Mouse (Mus musculus): ENCODE data around the gene Otogl. TPM values are rescaled to one million over a fixed set of nuclear protein-coding genes. Genes with fewer than 3 reads are reported as not detected.

The Otogl gene
- 0.04 and 0.18 TPM in 2 replicates for polyA plus RNA-seq (2015; fragmentation: Nextera tagmentation; extraction: Ambion mirVana)

DNA sequence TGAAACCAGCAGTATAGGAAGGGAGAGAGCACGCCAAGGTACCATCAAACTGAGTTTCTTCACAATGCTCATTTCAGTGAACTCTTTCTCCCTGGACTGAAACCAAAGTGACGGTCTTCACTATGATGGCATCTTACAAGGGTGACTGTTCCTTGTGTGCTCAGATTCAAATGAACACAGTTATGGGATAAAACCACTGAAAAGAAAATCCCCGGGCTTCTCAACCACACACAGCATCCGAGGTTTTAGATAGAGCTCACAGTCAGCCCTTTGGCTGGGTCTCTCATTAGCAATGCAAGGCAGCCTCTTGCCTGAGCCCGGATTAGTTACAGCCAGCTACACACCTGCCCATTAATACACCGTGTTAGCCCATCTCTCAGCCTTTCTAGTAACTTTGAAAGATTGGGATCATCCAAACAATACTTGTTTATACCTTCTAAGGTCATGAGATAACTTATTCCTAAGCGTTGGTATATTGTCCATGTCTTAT is at the start of gene Otogl:
TSS of gene Otogl (minus strand) at position 51 of the 490 bp plus-strand sequence.
- Histone ChIP-seq H3K4me2 (ENCODE audit: low read depth, low read length) (no peak within 1 kb of the TSS), H3K27ac (ENCODE audit: low read length) (no peak within 1 kb of the TSS), H3K36me3 (ENCODE audit: control insufficient read depth, insufficient read depth, low read length) (no peaks in the 10 kb centered on the region), H3K27me3 (ENCODE audit: control insufficient read depth, insufficient read depth, low read length) (no peaks in the 10 kb centered on the region; the same call in 1 of the 2 replicates), H3K9me3 (replicated peaks; ENCODE audit: control insufficient read depth, low read length) (0 out of 2 replicates have a peak, but pooled peaks cover 6% of the 10 kb centered on the region), H3K9ac (ENCODE audit: low read length) (no peak within 1 kb of the TSS), H3K4me1 (ENCODE audit: control insufficient read depth, insufficient read depth, low read length) (no peaks in the 10 kb centered on the region), H3K4me3 (replicated peaks; ENCODE audit: low read length) (no peak within 1 kb of the TSS)
- WGBS, result 60% methylated on average over 7 of the region's 7 CpGs
- ATAC-seq (ENCODE audit: insufficient read depth, low FRiP score), result no peak

GRCm38 (mm10) chr10:107956588-107956987 is 44.7 kb upstream of the Otogl start:
- Histone ChIP-seq H3K4me3 (replicated peaks; ENCODE audit: low read length) (no peak overlapping the region), H3K27ac (ENCODE audit: low read length) (no peak overlapping the region), H3K9ac (ENCODE audit: low read length) (no peak overlapping the region), H3K27me3 (ENCODE audit: control insufficient read depth, insufficient read depth, low read length) (no peaks in the 10 kb centered on the region), H3K4me2 (ENCODE audit: low read depth, low read length) (no peak overlapping the region), H3K36me3 (ENCODE audit: control insufficient read depth, insufficient read depth, low read length) (no peaks in the 10 kb centered on the region), H3K4me1 (ENCODE audit: control insufficient read depth, insufficient read depth, low read length) (no peaks in the 10 kb centered on the region), H3K9me3 (replicated peaks; ENCODE audit: control insufficient read depth, low read length) (no peaks in the 10 kb centered on the region)
- ATAC-seq (ENCODE audit: insufficient read depth, low FRiP score), result no peak
- 54% methylated on average over 5 of the region's 5 CpGs for WGBS

DNA sequence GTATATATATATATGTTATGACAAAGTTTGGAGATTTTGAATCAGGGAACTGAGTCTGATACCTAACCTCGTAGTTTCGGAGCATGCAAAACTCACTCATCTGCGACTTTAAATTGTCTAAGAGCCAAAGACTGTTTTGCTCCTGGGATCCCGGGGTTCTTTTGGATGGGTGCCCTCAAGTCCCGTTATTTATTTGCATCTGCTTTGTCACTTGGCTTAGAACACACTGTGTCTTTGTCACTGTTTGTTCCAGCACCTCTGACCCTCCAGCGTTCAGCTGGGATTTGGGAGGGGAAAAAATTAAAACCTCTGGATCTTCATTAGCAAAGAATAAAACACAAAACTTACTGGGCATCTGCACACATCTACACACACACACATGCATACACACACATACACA is 42.5 kb upstream of the Otogl start:
- Histone ChIP-seq H3K9me3 (replicated peaks; ENCODE audit: control insufficient read depth, low read length) (no peaks in the 10 kb centered on the region), H3K4me1 (ENCODE audit: control insufficient read depth, insufficient read depth, low read length) (no peaks in the 10 kb centered on the region), H3K9ac (ENCODE audit: low read length) (no peak overlapping the region), H3K27ac (ENCODE audit: low read length) (no peak overlapping the region), H3K4me2 (ENCODE audit: low read depth, low read length) (no peak overlapping the region), H3K4me3 (replicated peaks; ENCODE audit: low read length) (no peak overlapping the region), H3K27me3 (ENCODE audit: control insufficient read depth, insufficient read depth, low read length) (no peaks in the 10 kb centered on the region), H3K36me3 (ENCODE audit: control insufficient read depth, insufficient read depth, low read length) (no peaks in the 10 kb centered on the region)
- no peak for ATAC-seq (ENCODE audit: insufficient read depth, low FRiP score)
- 68% methylated on average over 6 of the region's 6 CpGs for WGBS

GRCm38 (mm10) chr10:107951596-107951995 is 39.7 kb upstream of the Otogl start:
- Histone ChIP-seq H3K27me3 (ENCODE audit: control insufficient read depth, insufficient read depth, low read length) (no peaks in the 10 kb centered on the region), H3K4me2 (ENCODE audit: low read depth, low read length) (no peak overlapping the region), H3K9ac (ENCODE audit: low read length) (no peak overlapping the region), H3K27ac (ENCODE audit: low read length) (no peak overlapping the region), H3K4me3 (replicated peaks; ENCODE audit: low read length) (no peak overlapping the region), H3K4me1 (ENCODE audit: control insufficient read depth, insufficient read depth, low read length) (no peaks in the 10 kb centered on the region), H3K36me3 (ENCODE audit: control insufficient read depth, insufficient read depth, low read length) (no peaks in the 10 kb centered on the region), H3K9me3 (replicated peaks; ENCODE audit: control insufficient read depth, low read length) (no peaks in the 10 kb centered on the region)
- ATAC-seq (ENCODE audit: insufficient read depth, low FRiP score), result no peak
- 83% methylated on average over 6 of the region's 6 CpGs for WGBS

- WGBS, result 97% methylated on average over 5 of the region's 5 CpGs
- no peak for ATAC-seq (ENCODE audit: insufficient read depth, low FRiP score)
- no peak overlapping the region for H3K9ac ChIP-seq (ENCODE audit: low read length)
- H3K36me3 ChIP-seq (ENCODE audit: control insufficient read depth, insufficient read depth, low read length), result no peaks in the 10 kb centered on the region
- H3K27me3 ChIP-seq (ENCODE audit: control insufficient read depth, insufficient read depth, low read length), result no peaks in the 10 kb centered on the region
- no peaks in the 10 kb centered on the region for H3K9me3 ChIP-seq (replicated peaks; ENCODE audit: control insufficient read depth, low read length)
- no peak overlapping the region for H3K4me3 ChIP-seq (replicated peaks; ENCODE audit: low read length)
- no peaks in the 10 kb centered on the region for H3K4me1 ChIP-seq (ENCODE audit: control insufficient read depth, insufficient read depth, low read length)
- no peak overlapping the region for H3K4me2 ChIP-seq (ENCODE audit: low read depth, low read length)
- H3K27ac ChIP-seq (ENCODE audit: low read length), result no peak overlapping the region
Measured at GRCm38 (mm10) chr10:107949945-107950344, 38.0 kb upstream of the Otogl start.

GRCm38 (mm10) chr10:107948647-107949046 is 36.7 kb upstream of the Otogl start:
- no peak overlapping the region for H3K27ac ChIP-seq (ENCODE audit: low read length)

GRCm38 (mm10) chr10:107948038-107948437 is 36.1 kb upstream of the Otogl start:
- Histone ChIP-seq H3K27ac (ENCODE audit: low read length) (no peak overlapping the region), H3K4me3 (replicated peaks; ENCODE audit: low read length) (no peak overlapping the region), H3K4me2 (ENCODE audit: low read depth, low read length) (no peak overlapping the region), H3K9me3 (replicated peaks; ENCODE audit: control insufficient read depth, low read length) (no peaks in the 10 kb centered on the region), H3K9ac (ENCODE audit: low read length) (no peak overlapping the region), H3K4me1 (ENCODE audit: control insufficient read depth, insufficient read depth, low read length) (no peaks in the 10 kb centered on the region), H3K36me3 (ENCODE audit: control insufficient read depth, insufficient read depth, low read length) (no peaks in the 10 kb centered on the region), H3K27me3 (ENCODE audit: control insufficient read depth, insufficient read depth, low read length) (no peaks in the 10 kb centered on the region)
- WGBS, result 67% methylated on average over 1 of the region's 1 CpGs
- no peak for ATAC-seq (ENCODE audit: insufficient read depth, low FRiP score)

More at GRCm38 (mm10) chr10:107948647-107949046, 36.7 kb upstream of the Otogl start:
- no peak overlapping the region for H3K4me3 ChIP-seq (replicated peaks; ENCODE audit: low read length)
- 56% methylated on average over 8 of the region's 8 CpGs for WGBS
- H3K4me1 ChIP-seq (ENCODE audit: control insufficient read depth, insufficient read depth, low read length), result no peaks in the 10 kb centered on the region
- H3K36me3 ChIP-seq (ENCODE audit: control insufficient read depth, insufficient read depth, low read length), result no peaks in the 10 kb centered on the region
- no peak for ATAC-seq (ENCODE audit: insufficient read depth, low FRiP score)
- H3K9me3 ChIP-seq (replicated peaks; ENCODE audit: control insufficient read depth, low read length), result no peaks in the 10 kb centered on the region
- no peak overlapping the region for H3K4me2 ChIP-seq (ENCODE audit: low read depth, low read length)
- H3K9ac ChIP-seq (ENCODE audit: low read length), result no peak overlapping the region
- no peaks in the 10 kb centered on the region for H3K27me3 ChIP-seq (ENCODE audit: control insufficient read depth, insufficient read depth, low read length)

- H3K9me3 ChIP-seq (replicated peaks; ENCODE audit: control insufficient read depth, low read length), result no peaks in the 10 kb centered on the region
- no peaks in the 10 kb centered on the region for H3K36me3 ChIP-seq (ENCODE audit: control insufficient read depth, insufficient read depth, low read length)
- no peaks in the 10 kb centered on the region for H3K27me3 ChIP-seq (ENCODE audit: control insufficient read depth, insufficient read depth, low read length)
- no peak overlapping the region for H3K4me3 ChIP-seq (replicated peaks; ENCODE audit: low read length)
- 39% methylated on average over 5 of the region's 5 CpGs for WGBS
- ATAC-seq (ENCODE audit: insufficient read depth, low FRiP score), result no peak
- H3K27ac ChIP-seq (ENCODE audit: low read length), result no peak overlapping the region
- H3K9ac ChIP-seq (ENCODE audit: low read length), result no peak overlapping the region
- no peaks in the 10 kb centered on the region for H3K4me1 ChIP-seq (ENCODE audit: control insufficient read depth, insufficient read depth, low read length)
- no peak overlapping the region for H3K4me2 ChIP-seq (ENCODE audit: low read depth, low read length)
Measured at GRCm38 (mm10) chr10:107946348-107946747, 34.4 kb upstream of the Otogl start.

DNA sequence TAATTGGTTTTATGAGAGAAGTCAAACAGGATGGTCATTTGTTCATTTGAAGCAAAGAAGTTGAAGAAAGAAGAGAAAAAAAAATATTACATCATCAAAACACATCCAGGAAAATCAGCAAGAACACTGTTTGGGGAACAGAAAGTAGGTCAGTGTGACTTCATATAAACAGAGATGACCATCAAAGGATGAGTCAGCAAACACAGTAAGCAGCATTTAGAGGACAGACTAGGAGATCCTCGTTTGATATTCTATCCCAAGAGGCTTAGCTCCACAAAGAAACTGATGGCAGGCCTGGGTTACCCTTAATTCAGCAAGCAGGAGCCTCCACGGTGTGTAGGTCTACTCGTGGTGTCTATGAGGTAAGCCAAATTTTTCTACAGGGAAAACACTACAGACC is 31.9 kb upstream of the Otogl start:
- no peaks in the 10 kb centered on the region for H3K9me3 ChIP-seq (replicated peaks; ENCODE audit: control insufficient read depth, low read length)
- H3K9ac ChIP-seq (ENCODE audit: low read length), result no peak overlapping the region
- no peaks in the 10 kb centered on the region for H3K4me1 ChIP-seq (ENCODE audit: control insufficient read depth, insufficient read depth, low read length)
- ATAC-seq (ENCODE audit: insufficient read depth, low FRiP score), result no peak
- 69% methylated on average over 3 of the region's 3 CpGs for WGBS
- no peak overlapping the region for H3K4me2 ChIP-seq (ENCODE audit: low read depth, low read length)
- no peaks in the 10 kb centered on the region for H3K36me3 ChIP-seq (ENCODE audit: control insufficient read depth, insufficient read depth, low read length)
- H3K4me3 ChIP-seq (replicated peaks; ENCODE audit: low read length), result no peak overlapping the region
- H3K27me3 ChIP-seq (ENCODE audit: control insufficient read depth, insufficient read depth, low read length), result no peaks in the 10 kb centered on the region
- H3K27ac ChIP-seq (ENCODE audit: low read length), result no peak overlapping the region
